Mouse (Mus musculus) left cerebral cortex, adult 18-20 months (tissue): ENCODE data around the gene Olfr625-ps1. TPM values are rescaled to one million over a fixed set of nuclear protein-coding genes. Genes with fewer than 3 reads are reported as not detected.
"Not testable (repeated sequence)": the region's sequence is repeated elsewhere in the genome, so short reads cannot be mapped to it uniquely, and the experiment has no call there.

Experiments
- DNase-seq, 2 experiments: peaks; one replicate each; pipeline ENCODE4 v3.0.0; 2021 to 2022; ENCODE audit warnings: low spot score in 2 of 2, mixed read lengths in 1 of 2
- long read RNA-seq, 2 experiments: library from polyadenylated mRNA; stranded (forward); transcript quantifications; one replicate each; pipeline ENCODE4 v2.0.0; 2021
- total RNA-seq, 2 experiments: library from RNA; stranded (reverse); gene quantifications; 2 replicates each; pipeline ENCODE4 v1.2.3; 2021

Gene Olfr625-ps1
- not detected for total RNA-seq
- long read RNA-seq, experiment 1 = 0 reads
- long read RNA-seq, experiment 2 = 0 reads

DNA sequence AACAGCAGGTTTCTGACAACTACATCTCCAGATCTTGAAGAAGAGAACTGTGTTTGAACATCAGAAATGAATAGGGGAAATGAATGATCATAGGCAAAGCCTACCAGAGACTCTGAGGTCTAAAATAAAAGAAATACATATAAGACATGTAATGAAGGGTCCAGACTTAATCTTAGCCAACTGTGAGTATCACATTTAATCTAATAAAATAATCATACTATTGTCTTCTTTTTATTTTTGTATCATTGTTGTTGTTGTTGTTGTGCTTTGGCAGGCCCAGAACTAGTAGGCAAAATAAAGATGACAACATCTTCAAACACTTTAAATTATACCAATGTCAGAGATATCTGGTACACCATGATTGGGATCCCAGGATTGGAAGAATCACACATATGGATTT lies at the start of gene Olfr625-ps1:
Gene Olfr625-ps1, plus strand, starts transcription at position 301 of the 400 bp plus-strand sequence.
- DNase-seq = no peak

DNA sequence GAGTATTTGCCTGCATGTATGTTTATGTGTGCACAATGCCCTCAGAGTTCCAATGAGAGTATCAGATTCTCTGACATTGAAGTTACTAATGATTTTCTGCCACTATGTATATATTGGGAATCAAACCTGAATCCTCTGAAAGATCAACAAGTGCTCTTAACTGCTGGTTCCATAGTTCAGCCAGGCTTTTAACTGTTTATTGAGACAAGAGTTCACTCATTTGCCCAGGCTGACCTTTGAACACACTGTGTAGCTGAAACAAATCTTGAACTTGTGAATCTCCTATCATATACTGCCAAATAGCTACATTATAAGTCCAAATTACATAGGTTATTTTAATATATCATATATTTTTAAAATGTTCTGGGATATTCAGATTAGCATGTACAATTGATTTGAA lies 45.7 kb upstream of the Olfr625-ps1 start:
- DNase-seq = no peak

DNA sequence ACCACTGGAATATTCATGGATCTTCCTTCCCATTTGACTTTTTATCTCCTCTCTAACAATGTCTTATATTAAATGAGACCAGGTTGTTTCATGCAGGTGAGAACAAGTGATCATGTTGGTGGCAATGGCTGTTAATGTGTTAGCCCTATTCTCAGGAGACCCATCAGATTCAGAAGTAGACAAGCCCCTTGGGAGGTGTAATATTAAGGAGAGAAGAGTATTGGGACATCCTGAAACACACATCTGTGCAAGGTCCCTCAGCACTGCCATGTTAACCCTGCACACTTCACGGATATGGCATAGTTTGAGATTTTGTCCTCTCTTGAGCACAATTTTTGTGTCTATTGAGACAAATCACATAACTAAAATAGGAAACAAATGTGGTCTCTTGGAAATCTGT lies 39.9 kb upstream of the Olfr625-ps1 start, which contains the start of gene Olfr622:
Gene Olfr622, minus strand, starts transcription at position 101 of the 400 bp plus-strand sequence.
- no peak for DNase-seq

DNA sequence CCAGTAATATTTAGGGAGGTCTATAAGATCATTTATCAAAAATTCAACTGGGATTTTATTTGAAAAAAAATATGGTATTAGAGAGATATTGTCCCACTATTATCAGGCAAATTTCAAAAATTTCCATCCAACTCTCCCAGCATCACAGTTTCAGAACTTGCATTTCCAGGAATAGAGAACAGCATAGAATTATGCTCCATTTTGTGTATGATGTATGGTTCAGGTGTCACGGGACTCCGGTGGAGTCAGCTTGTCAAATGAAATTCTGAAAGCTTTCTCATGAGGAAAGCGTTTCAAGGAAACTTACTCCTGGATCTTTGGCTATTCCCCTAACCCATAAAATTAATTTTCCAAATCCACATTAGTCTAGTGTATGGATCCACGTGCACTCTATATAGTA lies 38.5 kb upstream of the Olfr625-ps1 start:
- DNase-seq = no peak

DNA sequence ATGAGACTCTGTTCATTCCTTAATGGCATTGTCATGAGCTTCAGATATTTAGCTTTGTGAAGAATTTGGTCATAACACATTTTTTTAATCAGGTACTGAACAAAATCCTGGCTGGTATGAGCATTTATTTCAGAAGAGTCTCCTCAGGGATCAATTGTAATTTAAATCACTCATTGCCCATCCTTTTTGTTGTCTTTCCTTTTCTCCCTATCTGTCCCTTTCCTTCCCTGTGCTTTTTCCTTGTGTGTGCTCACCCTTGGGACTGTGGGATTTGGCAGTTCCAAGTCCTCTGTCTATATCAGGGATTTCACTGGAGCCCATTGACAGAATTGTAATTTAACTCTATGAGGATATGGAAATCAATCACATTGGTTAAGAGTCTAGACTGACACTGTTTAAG lies 18.9 kb upstream of the Olfr625-ps1 start, which contains the start of gene Olfr623:
Gene Olfr623, minus strand, starts transcription at position 101 of the 400 bp plus-strand sequence.
- DNase-seq = no peak

DNA sequence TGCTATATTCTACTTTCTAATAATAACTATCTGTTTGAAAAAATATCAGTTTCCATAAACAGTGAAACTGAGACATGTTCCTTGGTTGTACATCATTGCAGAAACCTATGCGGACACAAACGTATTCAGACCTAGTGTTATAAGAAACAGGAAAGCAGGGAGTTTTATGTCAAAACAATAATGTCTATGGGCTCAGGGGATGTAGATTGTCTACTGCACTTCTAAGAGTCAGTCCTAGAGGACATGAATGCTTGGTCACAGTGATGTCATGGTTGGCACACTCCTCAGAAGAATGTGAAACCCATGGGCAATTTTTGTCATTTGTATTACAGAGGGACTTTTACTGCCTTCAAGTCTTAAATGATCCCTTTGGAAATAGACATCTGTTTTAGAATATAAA lies 11.4 kb upstream of the Olfr625-ps1 start, which contains the start of gene Olfr624:
Gene Olfr624, minus strand, starts transcription at position 101 of the 400 bp plus-strand sequence.
- DNase-seq = no peak

DNA sequence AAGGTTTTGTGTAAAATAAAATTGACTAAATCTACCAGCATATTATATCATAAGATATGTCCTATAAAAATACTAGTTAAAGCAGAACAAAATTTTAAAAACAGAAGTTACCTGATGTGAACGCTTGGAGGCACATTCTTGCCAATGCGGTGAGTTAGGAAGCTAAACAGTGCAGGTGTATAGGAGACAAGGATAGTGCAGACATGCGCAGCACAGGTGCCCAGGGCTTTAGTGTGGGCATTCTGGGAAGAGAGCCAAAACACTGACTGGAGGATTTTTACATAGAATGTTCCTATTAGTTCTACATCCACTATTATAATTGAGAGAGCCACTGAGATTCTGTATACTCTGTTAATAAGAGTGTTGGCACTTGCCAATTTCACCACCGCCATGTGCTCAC lies 16.9 kb downstream of the Olfr625-ps1 start:
- DNase-seq = no peak

DNA sequence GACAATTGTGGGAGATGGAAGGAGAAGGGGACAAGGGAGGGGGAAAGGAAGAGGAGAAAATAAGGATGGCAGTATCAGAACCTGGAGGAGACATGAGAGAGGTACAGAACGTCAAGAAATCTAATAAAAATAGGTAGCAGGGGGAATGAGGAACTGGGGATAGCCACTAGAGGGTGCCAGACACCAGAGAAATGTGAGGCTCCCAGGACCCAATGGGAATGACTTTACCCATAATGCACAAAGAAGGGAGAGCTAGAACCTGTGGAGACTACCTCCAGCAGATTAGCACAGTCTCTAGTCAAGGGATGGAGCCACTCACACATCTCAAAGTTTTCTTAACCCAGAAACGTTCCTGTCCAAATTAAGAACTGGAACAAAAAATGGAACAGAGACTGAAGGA lies 29.5 kb downstream of the Olfr625-ps1 start:
- DNase-seq = no peak

DNA sequence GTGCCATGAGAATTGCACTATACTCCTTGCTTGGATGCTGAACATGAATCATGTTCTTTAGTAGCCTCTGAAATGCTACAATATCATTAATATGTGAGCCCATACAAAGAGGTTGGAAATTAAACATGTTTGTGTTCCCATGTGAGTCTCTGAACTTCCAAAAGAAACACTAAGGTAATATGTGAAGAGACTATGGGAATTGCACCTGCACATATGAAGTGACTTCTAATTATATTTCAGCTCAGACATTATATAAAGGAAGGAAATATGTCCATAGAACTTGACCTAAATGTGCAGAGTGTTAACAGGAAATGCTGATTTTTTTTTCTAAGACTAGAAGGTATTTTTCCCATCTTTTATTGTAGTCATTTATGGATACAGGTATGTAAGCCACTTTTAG lies 31.9 kb downstream of the Olfr625-ps1 start, which contains the start of gene Olfr243:
Gene Olfr243, plus strand, starts transcription at position 301 of the 400 bp plus-strand sequence.
- no peak for DNase-seq

DNA sequence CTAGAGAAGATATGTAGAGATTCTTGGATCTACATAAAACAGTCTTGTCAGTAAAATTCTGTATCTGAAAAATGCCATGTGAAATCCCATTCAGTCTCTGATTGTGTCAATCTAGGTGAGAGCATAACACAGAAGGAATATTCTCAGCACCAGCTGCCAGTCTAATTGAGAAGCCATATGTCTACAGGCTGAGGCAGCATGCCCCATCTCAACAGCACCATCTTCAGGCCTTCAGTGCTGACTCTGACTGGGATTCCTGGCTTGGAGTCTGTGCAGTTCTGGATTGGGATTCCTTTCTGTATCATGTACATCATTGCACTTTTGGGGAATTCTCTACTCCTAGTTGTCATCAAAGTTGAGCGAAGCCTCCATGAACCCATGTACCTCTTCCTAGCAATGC lies 33.9 kb downstream of the Olfr625-ps1 start:
- DNase-seq = not testable (repeated sequence)

DNA sequence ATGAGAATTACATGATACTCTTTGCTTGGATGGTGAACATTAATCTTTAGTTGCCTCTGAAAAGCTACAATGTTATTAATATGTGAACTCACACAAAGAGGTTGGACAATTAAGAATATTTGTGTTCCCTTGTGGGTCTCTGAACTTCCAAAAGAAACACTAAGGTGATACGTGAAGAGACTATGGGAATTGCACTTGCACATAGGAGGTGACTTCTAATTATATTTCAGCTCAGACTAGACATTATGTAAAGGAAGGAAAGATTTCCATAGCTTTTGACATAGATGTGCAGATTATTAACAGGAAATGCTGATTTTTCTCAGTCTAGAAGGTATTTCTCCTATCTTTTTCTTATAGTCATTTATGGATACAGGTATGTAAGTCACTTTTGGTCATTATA lies 47.6 kb downstream of the Olfr625-ps1 start, which contains the start of gene Olfr628:
Gene Olfr628, plus strand, starts transcription at position 301 of the 400 bp plus-strand sequence.
- DNase-seq = no peak

Other genes with a start within 250 kb of the Olfr625-ps1 start
- not detected for gene Olfr605, start 237.3 kb upstream of the Olfr625-ps1 start, total RNA-seq
- gene Olfr606, start 233.7 kb upstream of the Olfr625-ps1 start, total RNA-seq = not detected
- gene Olfr607, start 218.6 kb upstream of the Olfr625-ps1 start, total RNA-seq = not detected
- gene Olfr608, start 212.8 kb upstream of the Olfr625-ps1 start, total RNA-seq = not detected
- gene Olfr609, start 184.7 kb upstream of the Olfr625-ps1 start, total RNA-seq = not detected
- gene Olfr610, start 170.6 kb upstream of the Olfr625-ps1 start, total RNA-seq = not detected
- not detected for gene Olfr611, start 161.9 kb upstream of the Olfr625-ps1 start, total RNA-seq
- not detected for gene Olfr612, start 140.0 kb upstream of the Olfr625-ps1 start, total RNA-seq
- gene Olfr613, start 134.6 kb upstream of the Olfr625-ps1 start, total RNA-seq = not detected
- not detected for gene Olfr615, start 126.6 kb upstream of the Olfr625-ps1 start, total RNA-seq
- gene Olfr616, start 113.6 kb upstream of the Olfr625-ps1 start, total RNA-seq = not detected
- not detected for gene Olfr617, start 109.7 kb upstream of the Olfr625-ps1 start, total RNA-seq
- gene Olfr618, start 92.6 kb upstream of the Olfr625-ps1 start, total RNA-seq = not detected
- gene Olfr619, start 82.1 kb upstream of the Olfr625-ps1 start, total RNA-seq = not detected
- gene Olfr620, start 70.2 kb upstream of the Olfr625-ps1 start, total RNA-seq = not detected
- gene Olfr622, start 40.0 kb upstream of the Olfr625-ps1 start, total RNA-seq = not detected
- gene Olfr623, start 19.0 kb upstream of the Olfr625-ps1 start, total RNA-seq = not detected
- under 1 TPM in 1 of 2 experiments, not detected in 1; 0.07 TPM for gene Olfr624, start 11.5 kb upstream of the Olfr625-ps1 start, total RNA-seq
- gene Olfr243, start 32.0 kb downstream of the Olfr625-ps1 start, total RNA-seq = not detected
- not detected for gene Olfr628, start 47.7 kb downstream of the Olfr625-ps1 start, total RNA-seq
- not detected for gene Olfr629, start 62.2 kb downstream of the Olfr625-ps1 start, total RNA-seq
- not detected for gene Olfr630, start 74.6 kb downstream of the Olfr625-ps1 start, total RNA-seq
- not detected for gene Olfr69, start 88.9 kb downstream of the Olfr625-ps1 start, total RNA-seq
- gene Olfr68, start 97.0 kb downstream of the Olfr625-ps1 start, total RNA-seq = not detected
- gene Olfr67, start 109.1 kb downstream of the Olfr625-ps1 start, total RNA-seq = not detected
- gene Hbb-bt, start 131.3 kb downstream of the Olfr625-ps1 start, total RNA-seq = 10 to 100 TPM; 40.8 to 52.6 TPM
- gene Hbb-bs, start 145.4 kb downstream of the Olfr625-ps1 start, total RNA-seq = 100 to 1,000 TPM; 337 to 460 TPM
- not detected for gene Hbb-bh2, start 157.8 kb downstream of the Olfr625-ps1 start, total RNA-seq
- not detected for gene Hbb-bh1, start 160.4 kb downstream of the Olfr625-ps1 start, total RNA-seq
- gene Hbb-y, start 170.5 kb downstream of the Olfr625-ps1 start, total RNA-seq = not detected
- gene Olfr66, start 203.5 kb downstream of the Olfr625-ps1 start, total RNA-seq = not detected
- gene Olfr64, start 211.8 kb downstream of the Olfr625-ps1 start, total RNA-seq = not detected
- gene Olfr65, start 220.8 kb downstream of the Olfr625-ps1 start, total RNA-seq = not detected
- not detected for gene Olfr631, start 246.1 kb downstream of the Olfr625-ps1 start, total RNA-seq